Mouse (Mus musculus): ENCODE results near the gene Tmem170b. TPM values are rescaled to one million over a fixed set of nuclear protein-coding genes. Genes with fewer than 3 reads are reported as not detected.

Tmem170b gene
- total RNA-seq, 2 experiments from 2014 or later, result 90.5 to 94.0 TPM

GRCm38 (mm10) chr13:41611046-41611445 lies 5.3 kb downstream of the Tmem170b start:
- no peak for DNase-seq (ENCODE audit: low spot score in 2 of 2)

- DNase-seq (ENCODE audit: low spot score in 2 of 2), result no peak
These were observed 8.8 kb downstream of the Tmem170b start for GRCm38 (mm10) chr13:41614539-41614938.

DNA sequence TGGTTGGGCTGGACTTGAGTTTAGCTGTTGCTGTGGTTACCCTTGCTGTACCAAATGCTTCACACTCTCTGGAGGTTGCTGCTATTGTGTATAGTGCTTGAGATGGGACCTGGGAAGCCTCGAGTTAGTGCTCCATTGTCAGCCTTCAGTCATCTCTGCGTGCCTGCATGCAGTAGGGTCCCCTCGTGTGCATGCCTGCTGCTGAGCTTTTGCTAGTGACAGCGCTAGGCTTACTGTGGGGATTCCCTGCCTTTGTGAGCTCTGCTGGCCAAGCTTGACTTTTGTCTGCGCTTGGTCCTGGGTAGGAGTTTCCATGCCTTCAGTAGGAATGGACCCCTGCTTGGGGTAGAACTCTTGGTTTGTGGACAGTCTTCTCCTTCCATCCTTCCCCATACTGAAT lies 9.3 kb downstream of the Tmem170b start:
- no peak for DNase-seq (ENCODE audit: low spot score in 2 of 2)

DNA sequence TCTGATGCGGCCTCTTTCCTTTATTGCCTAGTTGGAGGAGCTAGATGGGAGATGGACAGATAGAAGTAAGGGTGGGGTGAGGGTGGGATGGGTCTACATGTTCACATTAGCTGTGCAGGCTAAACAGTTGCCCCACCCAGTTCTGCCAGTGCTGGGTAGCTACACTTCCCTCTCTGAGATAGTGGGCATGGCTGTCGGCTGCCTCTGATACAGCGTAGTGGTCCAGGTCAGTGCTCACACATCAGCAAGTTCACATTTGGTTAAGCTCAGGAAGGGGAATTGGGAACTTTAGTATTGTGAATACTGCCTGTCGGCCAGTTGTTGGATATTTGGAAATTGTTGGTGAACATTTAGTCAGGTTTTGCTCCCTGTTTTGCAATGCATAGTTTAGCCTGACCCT lies 13.8 kb downstream of the Tmem170b start:
- DNase-seq (ENCODE audit: low spot score in 2 of 2), result no peak

DNA sequence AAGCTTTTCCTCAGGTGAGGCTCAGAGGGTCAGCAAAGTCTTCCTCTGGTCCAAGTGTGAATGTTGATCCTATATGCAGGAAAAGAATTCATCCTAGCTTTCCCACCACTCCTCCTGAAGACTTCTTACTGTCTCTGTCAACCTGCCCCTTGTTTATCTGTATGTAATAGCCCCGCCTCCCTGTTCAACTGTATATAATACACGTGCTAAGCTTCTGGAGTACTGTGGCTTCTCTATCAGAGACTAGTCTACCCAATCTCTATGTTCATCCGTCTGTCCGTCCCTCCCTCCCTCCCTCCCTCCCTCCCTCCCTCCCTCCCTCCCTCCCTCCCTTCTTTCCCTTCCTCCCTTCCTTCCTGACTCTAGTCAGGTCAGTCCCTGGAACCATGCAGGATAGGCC lies 14.4 kb downstream of the Tmem170b start:
- DNase-seq (ENCODE audit: low spot score in 2 of 2), result no peak

DNA sequence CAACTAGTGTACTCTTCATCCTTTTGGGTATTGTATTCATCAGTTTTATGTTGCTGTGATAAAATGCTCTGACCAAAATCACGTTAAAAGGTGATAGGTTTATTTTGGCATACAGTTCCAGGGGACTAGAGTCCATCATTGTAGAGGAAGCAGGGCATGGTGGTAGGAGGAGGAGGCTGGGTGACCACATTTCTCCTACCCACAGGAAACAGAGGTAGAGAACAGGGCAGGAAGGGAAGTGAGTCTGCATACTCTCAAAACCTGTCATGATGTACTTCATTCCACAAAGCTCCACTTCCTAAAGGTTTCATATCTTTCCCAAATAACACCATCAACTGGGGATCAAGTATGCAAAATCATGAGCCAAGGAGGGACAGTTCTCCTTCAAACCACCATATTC lies 18.4 kb downstream of the Tmem170b start:
- DNase-seq (ENCODE audit: low spot score in 2 of 2), result no peak

- DNase-seq (ENCODE audit: low spot score in 2 of 2), result no peak
These were observed 19.5 kb downstream of the Tmem170b start for GRCm38 (mm10) chr13:41625248-41625647.

DNA sequence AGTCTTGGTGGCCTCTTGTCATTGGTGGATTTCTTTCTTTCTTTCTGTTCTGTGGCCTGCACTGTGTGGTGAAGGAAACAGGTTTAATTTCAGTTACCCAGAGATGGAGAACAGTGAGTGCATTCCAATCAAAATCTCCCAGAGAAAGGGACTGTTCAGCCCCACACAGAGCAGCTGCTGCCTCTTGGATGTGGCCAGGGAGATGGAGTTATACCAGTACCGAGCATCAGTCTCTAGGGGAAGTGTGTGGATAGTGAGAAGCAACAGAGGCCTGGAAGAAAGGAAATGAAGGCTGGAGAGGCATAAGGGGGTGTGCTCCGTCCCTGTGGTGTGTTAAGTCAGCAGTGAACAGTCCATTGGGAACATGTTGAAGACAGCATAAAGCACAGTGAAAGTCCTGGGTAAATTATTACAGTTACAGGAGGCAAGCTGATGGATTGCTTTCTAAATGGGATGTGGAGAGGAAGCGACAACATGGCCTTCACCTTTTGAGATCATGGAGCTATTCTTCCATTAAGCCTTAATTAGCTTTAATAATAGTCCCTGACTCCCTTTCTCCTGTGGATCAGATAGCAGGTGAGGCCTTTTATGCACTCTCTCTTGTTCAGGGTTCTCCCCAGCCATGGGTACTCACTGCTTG lies 21.7 kb downstream of the Tmem170b start:
- no peak for DNase-seq (ENCODE audit: low spot score in 2 of 2)

- peak; percentile 78 to 84 for DNase-seq (ENCODE audit: low spot score in 2 of 2)
These were observed 28.7 kb downstream of the Tmem170b start for GRCm38 (mm10) chr13:41634401-41634818.

DNA sequence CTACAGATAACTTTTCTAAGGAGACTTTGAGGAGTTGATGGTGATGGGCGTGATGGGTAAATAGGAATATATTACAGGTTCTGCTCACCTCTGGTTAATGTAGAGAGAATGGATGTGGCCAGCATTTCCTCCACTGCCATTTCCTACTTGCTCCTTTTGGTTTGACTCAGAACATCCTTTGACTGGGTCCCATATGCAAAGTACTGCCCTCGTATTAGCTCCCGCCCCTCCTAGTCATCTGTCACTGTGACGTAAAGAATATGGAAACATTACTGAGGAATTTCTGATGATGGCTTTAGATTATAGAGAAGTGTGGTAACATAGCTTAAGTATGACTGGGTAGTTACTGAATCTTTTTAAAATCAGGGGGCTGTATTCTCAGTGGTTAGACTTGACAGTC lies 32.4 kb downstream of the Tmem170b start:
- DNase-seq (ENCODE audit: low spot score in 2 of 2), result no peak

GRCm38 (mm10) chr13:41642851-41643250 lies 37.1 kb downstream of the Tmem170b start:
- DNase-seq (ENCODE audit: low spot score in 2 of 2), result peak; percentile 73 to 82

GRCm38 (mm10) chr13:41643798-41644197 lies 38.1 kb downstream of the Tmem170b start:
- DNase-seq (ENCODE audit: low spot score in 2 of 2), result no peak

DNA sequence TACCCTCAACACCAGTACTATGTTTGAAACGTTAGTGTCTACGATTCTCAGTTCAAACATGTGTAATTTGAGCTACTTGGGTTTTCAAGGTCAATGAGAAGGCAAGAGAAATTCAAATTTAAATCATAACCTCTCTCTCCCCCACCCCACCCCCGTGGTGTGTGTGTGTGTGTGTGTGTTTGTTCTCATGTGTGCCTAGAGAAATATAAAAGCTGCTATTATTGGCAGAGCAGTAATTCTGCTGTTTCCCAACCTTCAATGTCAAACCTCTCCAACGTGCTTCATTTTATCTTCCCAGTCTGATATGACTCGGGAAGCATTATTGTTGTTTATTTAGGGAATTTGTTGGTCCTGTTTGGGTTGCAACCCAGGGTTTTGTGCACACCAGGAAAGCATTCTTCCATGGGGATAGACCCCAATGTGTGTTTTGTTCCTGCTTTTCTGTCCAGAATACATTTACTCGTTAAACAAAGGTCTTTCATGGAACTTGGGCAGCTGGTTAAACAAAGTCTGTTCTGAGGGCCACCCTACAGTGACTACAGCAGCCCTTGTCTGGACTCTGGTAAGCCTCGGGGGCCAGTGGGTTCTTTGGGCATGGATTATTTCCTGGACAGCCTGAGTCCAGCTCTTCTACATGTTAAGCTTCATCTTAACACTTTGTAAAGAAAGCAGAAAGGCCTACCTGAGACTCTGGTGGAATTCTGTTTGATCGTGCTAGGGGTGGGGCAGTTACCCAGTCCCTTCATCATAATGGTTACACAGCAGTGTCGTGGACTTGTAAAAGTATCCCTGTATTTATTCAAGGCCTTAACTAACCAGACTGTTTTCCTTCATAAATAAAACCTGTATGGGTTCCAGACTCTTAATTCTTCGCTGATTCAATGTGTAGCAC lies 39.1 kb downstream of the Tmem170b start:
- no peak for DNase-seq (ENCODE audit: low spot score in 2 of 2)

DNA sequence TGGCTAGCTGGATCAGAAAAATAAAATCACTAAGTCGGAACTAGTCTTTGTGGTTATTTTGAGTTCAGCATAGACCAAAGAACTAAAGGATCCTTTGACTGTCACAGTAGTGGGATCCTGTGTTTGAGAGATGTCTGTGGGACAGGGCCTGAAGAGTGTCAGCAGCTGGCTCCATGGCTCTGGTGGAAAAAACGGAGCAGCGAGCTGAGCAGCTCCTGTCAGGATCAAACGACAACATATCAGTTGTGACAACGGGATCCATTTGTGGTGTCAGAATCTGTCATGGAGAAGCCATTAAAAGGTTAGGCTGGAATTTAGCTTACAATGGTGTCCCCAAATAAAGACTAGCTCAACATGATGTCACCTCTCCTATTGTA lies 39.8 kb downstream of the Tmem170b start:
- DNase-seq (ENCODE audit: low spot score in 2 of 2), result no peak

GRCm38 (mm10) chr13:41647976-41648375 lies 42.3 kb downstream of the Tmem170b start:
- DNase-seq (ENCODE audit: low spot score in 2 of 2), result no peak

DNA sequence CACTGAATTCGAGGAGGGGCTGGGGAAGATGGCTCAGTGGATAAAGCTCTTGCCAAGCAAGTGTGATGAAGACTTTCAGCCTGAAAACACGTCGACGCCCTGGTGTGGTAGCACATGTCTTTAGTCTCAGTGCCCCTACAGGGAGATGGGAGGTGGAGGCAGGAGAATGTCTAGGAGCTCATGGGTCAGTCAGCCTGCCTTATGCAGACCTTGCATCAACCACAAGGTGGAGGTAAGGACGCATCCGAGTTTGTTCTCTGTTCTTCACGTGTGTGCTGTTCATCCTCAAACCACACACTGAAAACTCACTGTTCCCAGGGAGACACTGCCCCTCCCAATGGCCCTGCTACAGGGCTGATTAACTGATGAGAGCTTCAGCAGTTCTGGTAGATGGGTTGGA lies 45.0 kb downstream of the Tmem170b start:
- DNase-seq (ENCODE audit: low spot score in 2 of 2), result no peak

DNA sequence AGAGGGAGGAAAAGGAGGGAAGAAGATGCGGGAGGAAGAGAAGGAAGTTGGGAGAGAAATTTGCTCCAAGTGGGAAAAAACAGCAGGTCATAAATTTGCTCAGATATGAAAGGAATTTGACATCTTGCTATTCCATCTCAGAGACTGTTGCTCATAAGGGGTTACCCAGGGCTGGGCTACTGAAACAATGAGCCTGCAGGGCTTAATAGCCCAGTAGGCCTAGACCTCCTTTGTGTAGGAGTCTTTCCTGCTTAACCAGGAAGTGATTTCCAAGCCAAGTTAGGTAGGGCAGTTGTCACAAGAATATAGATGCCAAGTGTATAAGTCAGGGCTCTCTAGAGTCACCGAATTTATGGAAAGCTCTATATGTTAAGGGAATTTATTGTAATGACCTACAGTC lies 48.1 kb downstream of the Tmem170b start:
- DNase-seq (ENCODE audit: low spot score in 2 of 2), result no peak

DNA sequence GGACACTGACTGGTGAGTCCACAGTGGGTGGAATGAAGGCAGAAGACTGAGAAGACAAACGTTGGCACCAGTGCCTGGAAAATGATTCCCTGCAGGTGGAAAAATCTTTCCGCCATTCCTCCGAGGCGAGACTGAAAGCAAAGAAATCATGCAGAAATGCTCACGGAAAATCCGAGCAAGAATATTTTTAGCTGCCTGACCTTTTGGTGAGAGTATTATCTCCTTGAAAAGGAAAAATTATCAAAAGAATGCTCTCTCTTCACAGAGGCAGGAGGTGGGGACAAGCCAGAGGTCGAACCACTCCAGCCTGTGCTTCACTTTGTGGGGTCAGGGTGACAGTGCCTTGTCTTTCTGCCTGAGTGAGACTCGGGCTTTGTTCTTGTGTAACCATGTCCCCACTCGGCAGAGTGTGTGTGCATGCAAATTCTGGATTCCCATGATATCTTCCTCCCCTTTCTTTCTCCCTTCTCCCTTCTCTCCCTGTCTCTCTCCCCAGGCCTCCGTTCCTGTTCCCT lies 49.9 kb downstream of the Tmem170b start:
- no peak for DNase-seq (ENCODE audit: low spot score in 2 of 2)

- DNase-seq (ENCODE audit: low spot score in 2 of 2), result no peak
These were observed 54.5 kb downstream of the Tmem170b start for GRCm38 (mm10) chr13:41660052-41660793.

- DNase-seq (ENCODE audit: low spot score in 2 of 2), result no peak
These were observed 55.4 kb downstream of the Tmem170b start for GRCm38 (mm10) chr13:41661116-41661515.

GRCm38 (mm10) chr13:41662401-41663070 lies 56.8 kb downstream of the Tmem170b start:
- DNase-seq (ENCODE audit: low spot score in 2 of 2), result no peak

All from left cerebral cortex, adult 18-20 months (tissue).